Mouse (Mus musculus): ENCODE data around the gene Mysm1.

Gene Mysm1

DNA sequence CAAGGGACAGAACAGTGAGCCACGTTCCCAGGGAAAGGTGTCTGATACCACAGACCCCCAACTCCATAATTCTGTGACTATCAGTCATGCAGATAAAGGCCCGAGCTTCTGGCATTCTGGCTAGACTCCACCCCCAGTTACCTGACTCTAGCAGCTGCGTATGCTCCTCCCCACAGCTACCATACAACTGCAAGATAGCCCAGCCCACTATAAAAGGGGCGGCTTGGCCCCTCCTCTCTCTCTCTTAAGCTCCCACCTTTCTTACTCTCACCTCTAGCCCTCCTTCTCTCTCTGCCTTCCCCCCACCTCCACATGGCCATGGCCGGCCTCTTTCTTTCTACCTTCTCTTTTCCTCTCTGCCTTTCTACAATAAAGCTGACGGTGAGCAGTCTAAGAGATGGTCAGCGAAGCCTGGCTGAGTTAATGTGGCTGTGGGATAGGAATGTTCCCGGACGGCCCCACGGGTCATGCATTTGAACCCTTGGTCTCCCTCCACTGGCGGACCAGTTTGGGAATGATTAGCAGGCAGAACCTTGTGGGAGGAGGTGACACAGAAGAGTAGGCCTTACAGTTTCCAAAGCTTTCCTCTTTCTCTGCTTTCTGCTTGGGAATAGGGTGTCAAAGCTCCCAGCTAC lies 37.6 kb downstream of the Mysm1 start:
- DNase-seq: no peak

DNA sequence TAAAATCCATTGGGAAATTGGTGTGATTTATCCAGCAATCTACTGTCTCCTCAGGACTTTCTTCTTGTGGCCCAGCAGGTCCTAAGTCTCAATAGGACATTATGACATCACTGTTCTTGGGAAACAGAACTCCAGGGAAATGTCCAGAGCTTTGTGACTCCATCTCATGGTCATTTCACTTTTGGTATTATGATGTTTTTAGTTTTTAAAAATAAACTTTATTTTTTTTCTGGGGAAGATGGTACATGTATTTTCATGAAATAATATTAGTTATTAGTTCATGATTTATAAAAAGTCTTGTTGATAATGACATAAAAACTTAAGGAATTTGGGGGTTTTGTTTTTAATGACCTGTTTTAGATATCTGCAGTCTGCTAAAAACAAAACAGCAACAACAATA lies 50.2 kb downstream of the Mysm1 start, which contains the start of gene Eqtn:
Gene Eqtn, minus strand, starts transcription at position 101 of the 400 bp plus-strand sequence.
- no peak for DNase-seq

DNA sequence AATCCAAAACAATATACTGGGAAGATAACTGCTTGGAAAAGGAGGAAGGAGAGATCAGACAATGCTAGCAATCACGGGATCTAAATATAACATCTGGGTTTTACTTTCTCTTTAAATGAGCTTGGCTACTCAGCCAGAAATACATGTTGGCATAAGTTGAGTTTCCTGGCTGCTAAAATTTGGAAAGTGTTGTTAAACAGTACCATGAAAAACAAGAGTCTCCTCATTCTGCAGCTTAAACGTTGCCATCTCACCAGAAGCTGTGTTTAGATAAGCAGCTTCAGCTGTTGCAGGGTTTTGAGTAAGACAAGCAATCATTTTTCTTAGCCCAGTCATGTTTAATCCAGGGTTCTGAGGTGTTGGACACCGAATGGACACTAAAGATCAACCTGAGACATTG lies 77.1 kb downstream of the Mysm1 start:
- no peak for DNase-seq

DNA sequence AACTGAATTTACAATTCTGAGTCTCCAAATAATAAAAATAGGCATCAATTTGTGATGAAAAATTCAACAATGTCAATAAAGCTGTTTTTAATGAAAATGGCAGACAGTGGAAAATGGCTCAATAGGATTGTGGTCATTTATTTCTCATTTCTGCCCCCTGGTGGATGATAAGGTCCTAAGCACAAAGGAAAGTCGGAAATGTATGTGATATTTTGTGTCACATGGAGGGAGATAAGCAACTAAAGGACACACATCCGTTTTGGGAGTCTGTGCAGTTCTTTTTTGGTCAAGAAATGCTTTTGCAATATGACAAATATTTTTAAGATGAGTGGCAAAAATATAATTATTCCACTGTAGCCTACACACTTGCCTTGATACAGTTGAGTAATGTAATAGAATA lies 78.2 kb downstream of the Mysm1 start:
- DNase-seq: no peak

All from liver (tissue).